Mouse (Mus musculus) T-cell, adult 2 months (primary cell): ENCODE measurements around the gene Gm17428.
"Not testable (repeated sequence)": the region's sequence is repeated elsewhere in the genome, so short reads cannot be mapped to it uniquely, and the experiment has no call there.

Experiments
- DNase-seq: peaks from one replicate; pipeline ENCODE4 v3.0.0; 2022; ENCODE audit warnings: low spot score

Gene Gm17428

DNA sequence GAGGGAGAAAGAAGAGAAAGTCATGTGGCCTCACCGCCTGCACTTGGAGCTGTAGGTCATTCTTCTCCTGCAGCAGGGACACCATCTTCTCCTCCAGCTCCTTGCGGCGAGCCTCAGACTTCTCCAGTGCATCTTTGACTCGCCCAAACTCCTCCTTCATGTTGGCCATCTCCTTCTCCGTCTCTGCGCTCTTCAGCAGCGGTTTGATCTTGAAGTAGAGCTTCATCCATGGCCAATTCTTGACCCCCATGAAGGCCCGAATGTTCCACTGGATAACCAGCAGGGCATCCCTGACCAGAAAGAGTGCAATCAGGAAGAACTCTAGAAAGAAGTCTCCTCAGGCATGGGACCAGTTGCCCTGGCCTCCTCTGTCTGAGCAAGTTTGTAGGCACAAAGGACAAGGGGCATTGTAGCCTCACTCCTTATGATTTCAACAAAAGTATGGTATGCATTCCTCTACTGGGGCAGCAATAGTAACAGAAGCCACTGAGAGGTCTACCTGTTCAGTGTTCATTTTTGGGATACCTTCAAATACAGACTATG, 23.0 kb upstream of the Gm17428 start:
- DNase-seq, result no peak

DNA sequence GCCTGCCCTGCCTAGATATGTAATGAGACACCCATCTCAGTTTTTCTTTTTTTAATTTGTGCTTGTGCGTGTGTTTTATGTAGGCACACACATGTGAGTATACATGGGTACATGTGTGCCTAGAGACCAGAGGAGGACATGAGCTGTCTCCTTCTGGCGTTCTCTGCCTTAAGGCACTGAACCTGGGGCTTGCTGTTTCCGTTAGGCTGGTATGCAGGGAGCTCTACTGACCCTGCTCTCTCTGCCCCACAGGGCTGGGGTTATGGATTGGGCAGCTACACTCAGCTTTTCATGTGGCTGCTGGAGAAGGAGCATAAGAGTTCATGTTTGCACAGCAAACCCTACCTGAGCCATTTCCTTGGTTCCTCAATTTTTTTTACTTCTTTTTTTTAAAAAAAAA, 22.3 kb upstream of the Gm17428 start:
- no peak for DNase-seq

- DNase-seq, result no peak
Measured at GRCm38 (mm10) chr14:54955481-54955880, 21.3 kb upstream of the Gm17428 start.

GRCm38 (mm10) chr14:54956533-54956932, 20.2 kb upstream of the Gm17428 start:
- no peak for DNase-seq

GRCm38 (mm10) chr14:54958503-54958902, 18.2 kb upstream of the Gm17428 start:
- DNase-seq, result no peak

DNA sequence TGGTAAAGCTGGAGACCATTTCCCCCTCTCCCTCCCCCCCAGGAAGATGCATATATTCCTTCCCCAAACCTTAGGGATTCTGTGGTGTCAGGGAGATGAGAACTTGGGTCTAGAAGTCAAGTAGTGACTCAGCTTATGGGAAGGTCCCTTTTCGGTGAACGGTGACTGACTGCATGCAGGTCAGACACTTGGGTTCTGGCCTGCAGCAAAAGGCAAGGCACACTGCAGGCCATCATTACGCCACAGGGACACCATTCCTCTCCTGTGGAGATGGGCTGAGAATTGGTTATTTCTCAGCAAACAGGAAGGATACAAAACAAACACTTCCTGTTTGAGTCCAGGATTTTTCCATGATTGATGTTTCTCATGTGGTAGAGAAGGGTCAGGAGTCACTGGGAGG, 17.5 kb upstream of the Gm17428 start:
- DNase-seq, result no peak

DNA sequence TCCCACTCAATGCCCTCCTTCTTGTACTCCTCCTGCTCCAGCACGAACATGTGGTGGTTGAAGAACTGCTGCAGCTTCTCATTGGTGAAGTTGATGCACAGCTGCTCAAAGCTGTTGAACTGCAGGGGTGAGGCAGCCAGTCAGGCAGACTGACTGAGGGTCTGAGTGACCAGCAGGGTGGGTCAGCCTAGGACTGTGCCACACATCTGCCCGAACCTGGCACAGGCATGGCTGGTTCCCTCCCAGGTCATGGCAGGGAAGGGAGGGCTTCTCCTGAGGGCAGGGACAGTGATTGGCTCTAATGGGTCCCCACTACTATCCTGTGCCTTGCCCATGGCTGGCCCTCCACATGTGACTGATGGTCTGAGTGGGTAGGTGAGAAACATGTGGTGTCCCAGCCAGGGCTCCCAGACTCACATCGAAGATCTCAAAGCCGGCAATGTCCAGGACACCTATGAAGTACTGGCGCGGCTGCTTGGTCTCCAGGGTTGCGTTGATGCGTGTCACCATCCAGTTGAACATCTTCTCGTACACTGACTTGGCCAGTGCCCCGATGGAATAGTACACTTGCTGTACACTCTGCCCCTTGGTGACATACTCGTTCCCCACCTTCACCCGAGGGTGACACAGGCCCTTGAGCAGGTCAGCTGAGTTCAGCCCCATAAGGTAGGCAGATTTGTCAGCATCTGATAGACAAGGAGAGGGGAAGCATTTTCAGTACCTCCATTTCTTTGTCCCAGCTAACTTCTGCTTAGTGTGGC, 16.7 kb upstream of the Gm17428 start:
- not testable (repeated sequence) for DNase-seq

DNA sequence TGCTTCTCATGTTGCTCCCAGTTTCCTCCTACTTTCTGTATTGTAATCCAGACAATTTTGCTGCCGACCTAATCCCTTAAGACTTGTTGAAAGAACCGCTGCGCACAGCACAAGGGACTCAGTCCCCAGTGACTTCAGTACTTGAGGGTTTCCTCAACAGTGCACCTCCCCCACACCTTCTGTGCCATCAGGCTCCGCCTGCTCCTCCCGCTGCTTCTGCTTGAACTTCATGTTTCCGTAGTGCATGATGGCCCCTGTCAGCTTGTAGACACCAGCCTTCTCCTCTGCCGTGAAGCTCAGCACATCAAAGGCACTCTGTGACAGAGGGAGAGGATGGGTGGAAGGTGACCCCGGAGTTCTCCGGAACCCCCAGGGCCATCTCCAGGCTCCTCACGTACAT, 16.0 kb upstream of the Gm17428 start:
- no peak for DNase-seq

DNA sequence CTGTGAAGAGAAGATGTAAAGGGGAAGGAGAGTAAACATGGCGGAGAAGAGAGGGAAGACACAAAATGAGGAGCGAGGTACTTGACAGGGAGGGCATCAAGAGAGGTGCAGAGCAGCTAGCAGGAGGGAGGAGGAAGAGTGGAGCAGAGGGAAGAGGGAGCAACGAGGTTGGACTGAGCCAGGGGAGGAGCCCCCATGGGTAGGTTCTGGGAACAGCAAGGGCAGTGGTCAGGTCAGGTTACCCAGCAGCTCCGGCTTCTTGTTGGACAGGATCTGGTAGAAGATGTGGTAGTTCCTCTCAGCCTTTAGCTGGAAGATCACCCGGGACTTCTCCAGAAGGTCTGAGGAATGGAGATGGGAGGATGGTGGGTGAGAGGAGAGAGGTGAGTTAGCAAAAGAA, 15.2 kb upstream of the Gm17428 start:
- no peak for DNase-seq

GRCm38 (mm10) chr14:54962714-54963113, 14.0 kb upstream of the Gm17428 start:
- no peak for DNase-seq

DNA sequence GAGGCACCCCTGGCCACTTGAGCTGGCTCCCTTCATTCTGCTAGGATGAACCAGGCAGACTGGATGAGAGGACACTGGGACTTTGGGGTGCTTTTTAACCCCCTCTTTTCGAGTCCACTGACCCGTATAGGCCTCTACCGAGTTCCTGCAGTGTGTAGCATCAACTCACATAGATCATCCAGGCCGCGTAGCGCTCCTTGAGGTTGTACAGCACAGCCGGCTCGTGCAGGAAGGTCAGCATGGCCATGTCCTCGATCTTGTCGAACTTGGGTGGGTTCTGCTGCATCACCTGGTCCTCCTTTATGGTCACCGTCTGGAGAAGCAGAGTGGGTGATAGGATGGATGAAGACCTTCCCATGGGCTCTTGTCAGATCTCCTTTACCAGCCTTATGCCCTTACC, 13.0 kb upstream of the Gm17428 start:
- no peak for DNase-seq

DNA sequence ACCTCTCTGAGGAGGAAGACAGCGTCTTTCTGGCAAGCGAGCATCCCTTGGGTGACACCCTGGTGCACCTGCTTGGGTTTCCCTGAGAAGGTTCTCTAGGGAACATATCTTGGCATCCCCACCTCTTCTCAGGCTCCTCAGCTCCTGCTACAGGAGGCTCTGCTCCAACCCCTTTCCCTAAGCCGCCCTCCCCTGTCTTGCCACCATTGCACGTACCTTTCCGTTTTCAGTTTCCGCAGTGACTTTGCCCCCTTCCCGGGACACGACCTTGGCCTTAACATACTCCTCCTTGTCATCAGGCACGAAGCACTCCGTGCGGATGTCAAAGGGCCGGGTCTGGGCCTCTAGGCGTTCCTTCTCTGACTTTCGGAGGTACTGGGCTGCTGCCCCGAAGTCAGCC, 11.7 kb upstream of the Gm17428 start:
- DNase-seq, result no peak

DNA sequence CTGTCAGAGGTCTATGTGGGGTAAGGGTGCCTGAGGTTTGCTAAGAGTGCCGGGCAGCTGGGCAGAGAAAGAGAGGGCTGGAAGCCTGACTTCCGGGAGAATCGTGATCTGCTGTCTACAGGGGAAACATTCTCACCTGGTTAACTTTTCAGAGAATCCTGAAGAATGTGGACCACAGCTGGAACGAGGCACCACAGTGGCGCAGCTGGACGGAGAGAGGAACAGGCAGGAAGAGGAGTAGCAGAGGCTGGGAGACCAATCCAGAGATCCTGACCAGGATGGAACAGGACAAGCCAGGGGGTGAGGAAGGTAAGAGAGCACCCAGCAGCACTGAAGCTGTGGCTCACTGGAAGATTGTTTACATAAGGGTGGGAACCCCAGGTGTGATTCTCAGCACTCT, 11.1 kb upstream of the Gm17428 start:
- DNase-seq, result no peak

DNA sequence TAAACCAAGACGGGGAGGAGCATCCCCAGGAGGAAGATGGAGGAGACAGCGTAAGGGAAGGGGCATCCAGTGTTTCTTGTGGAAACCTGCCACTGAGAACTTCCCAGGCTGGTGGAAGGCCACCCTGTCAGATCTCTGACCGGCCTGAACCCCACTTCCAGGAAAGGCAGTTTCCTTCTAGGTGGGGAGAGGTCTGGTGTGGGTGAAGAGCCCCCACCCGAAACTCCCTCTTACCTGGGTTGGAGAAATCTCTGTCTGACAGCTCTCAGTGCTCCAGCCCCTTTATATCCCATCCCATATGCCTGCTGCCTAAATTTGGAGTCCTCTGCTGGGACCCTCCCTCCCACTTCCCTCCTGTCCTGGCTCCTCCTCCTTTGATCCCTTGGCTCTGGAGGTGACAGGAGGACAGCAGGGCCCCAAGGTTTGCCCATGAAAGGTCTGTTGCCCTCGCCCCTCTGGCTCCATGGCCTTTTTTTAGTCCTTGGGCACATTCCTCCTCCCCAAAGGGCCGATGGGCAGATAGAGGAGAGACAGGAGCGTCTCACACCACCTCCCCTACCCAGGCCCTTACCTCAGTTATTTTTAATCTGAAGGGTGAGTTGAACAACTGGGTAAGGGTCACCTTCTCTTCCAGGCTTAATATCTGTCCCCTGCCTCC, 10.3 kb upstream of the Gm17428 start, which contains the start of gene Myh6:
Gene Myh6, minus strand, starts transcription at position 608 of the 658 bp plus-strand sequence.
- no peak for DNase-seq

DNA sequence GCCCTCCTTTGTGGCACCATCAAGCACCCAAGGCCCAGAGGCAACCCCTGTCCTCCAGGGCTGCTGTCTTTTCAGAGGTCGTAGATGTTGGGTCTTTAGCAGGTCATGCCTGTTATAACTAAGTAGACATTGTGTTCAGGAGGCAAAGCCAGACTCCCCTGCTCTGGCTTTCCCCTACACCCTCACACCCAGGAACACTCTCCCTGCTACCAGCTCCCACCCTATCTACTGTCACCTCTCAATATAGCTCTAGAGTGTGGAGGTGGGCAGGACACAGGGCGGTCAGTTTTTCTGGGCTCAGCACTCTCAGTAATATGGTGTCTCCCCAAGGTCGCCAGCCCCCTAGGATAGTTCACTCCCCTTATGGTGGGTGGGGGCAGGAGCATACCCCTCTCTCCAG, 8.9 kb upstream of the Gm17428 start:
- no peak for DNase-seq

DNA sequence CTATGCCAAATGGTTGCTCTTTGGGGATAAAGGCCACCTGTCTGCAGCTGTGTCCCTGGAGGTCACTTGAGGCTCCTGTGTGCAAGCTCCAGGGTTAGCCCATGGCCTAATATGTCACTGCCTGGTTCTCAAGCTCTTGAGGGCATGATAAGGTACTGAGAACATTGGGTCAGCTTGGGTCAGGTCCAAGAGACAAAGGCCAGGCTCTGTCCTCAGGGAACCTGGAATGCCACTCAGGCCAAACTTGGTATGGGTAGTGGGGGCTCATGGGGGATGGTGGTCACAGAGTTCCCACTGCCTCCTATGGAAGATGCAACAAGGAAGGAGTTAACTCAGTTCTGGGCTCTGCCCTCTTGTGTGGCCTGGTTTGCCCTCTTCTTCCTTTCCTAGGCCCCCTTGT, 8.4 kb upstream of the Gm17428 start:
- no peak for DNase-seq

GRCm38 (mm10) chr14:54972786-54973185, 3.9 kb upstream of the Gm17428 start:
- DNase-seq, result not testable (repeated sequence)

DNA sequence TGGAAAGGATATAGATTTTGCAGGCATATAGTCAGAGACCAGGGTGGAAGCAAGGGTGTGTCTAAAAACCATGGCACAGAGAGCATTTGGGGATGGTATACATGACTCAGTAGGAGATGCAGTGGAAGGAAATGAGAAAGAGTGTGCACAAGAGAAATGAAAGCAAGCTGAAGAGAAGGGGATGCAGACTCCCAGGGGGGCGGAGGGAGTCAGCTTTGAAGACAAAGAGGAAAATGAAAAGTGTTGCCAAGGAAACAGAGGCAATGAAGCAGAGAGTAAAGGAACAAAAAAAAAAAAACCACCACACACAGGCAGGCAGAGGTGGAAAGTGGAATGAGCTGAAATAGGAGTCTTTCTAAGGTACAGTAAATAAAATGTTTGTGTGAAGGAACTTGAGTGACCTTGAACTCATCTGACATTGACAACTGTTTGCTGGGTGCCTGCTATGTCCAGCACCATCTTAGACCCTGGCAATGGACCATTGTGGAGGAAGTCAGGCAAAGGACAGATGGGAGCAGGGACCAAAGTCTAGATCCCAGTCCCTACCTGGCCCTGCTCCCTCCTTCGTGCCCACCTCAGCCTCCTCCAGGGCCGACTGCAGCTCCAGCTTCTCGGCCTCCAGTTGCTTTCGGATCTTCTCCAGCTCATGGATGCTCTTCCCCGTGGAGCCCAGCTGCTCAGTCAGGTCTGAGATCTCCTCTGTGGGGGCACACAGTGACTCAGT, 2.5 kb upstream of the Gm17428 start:
- no peak for DNase-seq

- DNase-seq, result no peak
Measured at GRCm38 (mm10) chr14:54978664-54979063, 1.9 kb downstream of the Gm17428 start.

DNA sequence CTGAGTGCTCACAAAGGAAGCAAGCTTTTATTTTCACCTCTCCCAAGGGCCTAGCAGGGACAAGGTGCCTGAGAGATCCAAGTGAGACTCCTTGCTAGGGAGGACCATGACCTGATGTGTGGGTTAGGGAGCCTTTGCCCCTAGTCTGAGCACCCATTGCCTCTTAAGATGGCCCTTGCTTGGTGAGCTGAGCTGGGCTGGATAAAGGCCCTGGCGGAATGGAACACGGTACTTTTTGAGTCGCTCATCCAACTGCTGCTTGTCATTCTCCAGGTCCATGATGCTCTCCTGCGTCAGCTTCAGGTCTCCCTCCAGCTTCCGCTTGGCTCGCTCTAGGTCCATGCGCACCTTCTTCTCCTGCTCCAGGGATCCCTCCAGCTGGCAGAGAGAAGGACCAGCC, 5.2 kb downstream of the Gm17428 start:
- no peak for DNase-seq

DNA sequence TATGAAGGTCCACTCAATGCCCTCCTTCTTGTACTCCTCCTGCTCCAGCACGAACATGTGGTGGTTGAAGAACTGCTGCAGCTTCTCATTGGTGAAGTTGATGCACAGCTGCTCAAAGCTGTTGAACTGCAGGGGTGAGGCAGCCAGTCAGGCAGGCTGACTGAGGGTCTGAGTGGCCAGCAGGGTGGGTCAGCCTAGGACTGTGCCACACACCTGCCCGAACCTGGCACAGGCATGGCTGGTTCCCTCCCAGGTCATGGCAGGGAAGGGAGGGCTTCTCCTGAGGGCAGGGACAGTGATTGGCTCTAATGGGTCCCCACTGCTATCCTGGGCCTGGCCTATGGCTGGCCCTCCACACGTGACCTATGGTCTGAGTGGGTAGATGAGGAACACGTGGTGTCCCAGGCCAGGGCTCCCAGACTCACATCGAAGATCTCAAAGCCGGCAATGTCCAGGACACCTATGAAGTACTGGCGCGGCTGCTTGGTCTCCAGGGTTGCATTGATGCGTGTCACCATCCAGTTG, 11.7 kb downstream of the Gm17428 start:
- not testable (repeated sequence) for DNase-seq

DNA sequence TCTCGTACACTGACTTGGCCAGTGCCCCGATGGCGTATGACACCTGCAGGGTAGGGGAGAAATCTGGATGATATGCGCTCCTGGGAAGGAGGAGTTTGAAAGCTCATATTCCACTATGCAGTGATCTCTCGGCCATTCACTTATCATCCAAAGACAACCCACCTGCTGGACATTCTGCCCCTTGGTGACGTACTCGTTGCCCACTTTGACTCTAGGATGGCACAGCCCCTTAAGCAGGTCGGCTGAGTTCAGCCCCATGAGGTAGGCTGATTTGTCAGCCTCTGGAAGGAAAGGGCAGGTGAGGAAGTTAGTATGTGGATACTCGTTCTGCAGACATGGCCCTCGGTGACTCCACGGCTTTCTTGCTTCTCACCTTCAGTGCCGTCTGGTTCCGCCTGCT, 12.1 kb downstream of the Gm17428 start:
- DNase-seq, result no peak
